Mouse (Mus musculus) ES-E14 (cell line): ENCODE results near the gene Ipo4. TPM values are rescaled to one million over a fixed set of nuclear protein-coding genes. Genes with fewer than 3 reads are reported as not detected.
A peak's percentile ranks its signal among the peaks of the same experiment; 100 is the strongest.

Experiments used
- DNase-seq: peaks from one replicate; pipeline ENCODE4 v3.0.0-alpha.2; 2013; ENCODE audit warnings: low read depth, low spot score
- H3K27ac ChIP-seq: 2 replicates; pipeline ENCODE4 v1.5.1; 2012; ENCODE audit warnings: low read depth, mild to moderate bottlenecking, low read length, moderate library complexity, mixed read lengths; ENCODE audit not compliant: poor library complexity, insufficient read depth, severe bottlenecking
- H3K36me3 ChIP-seq: 2 replicates; pipeline ENCODE4 v1.6.1; 2012; ENCODE audit warnings: mild to moderate bottlenecking, low read length, moderate library complexity, mixed read lengths; ENCODE audit not compliant: control insufficient read depth, poor library complexity, insufficient read depth, severe bottlenecking
- H3K4me1 ChIP-seq, 2 experiments: fragments of 150-350 bp in 1 of 2; sonication (generic) in 1 of 2; 2 replicates each; pipeline ENCODE4 v1.6.1; 2012; ENCODE audit warnings: low read length in 2 of 2, mild to moderate bottlenecking in 1 of 2, mixed read lengths in 1 of 2; ENCODE audit not compliant: control insufficient read depth in 2 of 2, insufficient read depth in 2 of 2, poor library complexity in 1 of 2
- H3K4me3 ChIP-seq, 2 experiments: fragments of 150-350 bp in 1 of 2; sonication (generic) in 1 of 2; 2 replicates each; pipeline ENCODE4 v1.5.1; 2012; ENCODE audit warnings: low read length in 2 of 2, low read depth in 1 of 2, mild to moderate bottlenecking in 1 of 2, mixed read lengths in 1 of 2; ENCODE audit not compliant: insufficient read depth in 1 of 2, poor library complexity in 1 of 2, severe bottlenecking in 1 of 2
- H3K9ac ChIP-seq: 2 replicates; pipeline ENCODE4 v1.6.1; 2012; ENCODE audit warnings: low read depth, mild to moderate bottlenecking, low read length, mixed read lengths; ENCODE audit not compliant: poor library complexity, insufficient read depth, severe bottlenecking
- H3K9me3 ChIP-seq: fragments of 150-350 bp; sonication (generic); 2 replicates; pipeline ENCODE4 v1.6.1; 2012; ENCODE audit warnings: low read depth, mild to moderate bottlenecking, low read length; ENCODE audit not compliant: control insufficient read depth, insufficient read depth
- CHD2 ChIP-seq: IDR thresholded peaks from 2 replicates; pipeline ENCODE4 v1.6.1; 2014; ENCODE audit warnings: mild to moderate bottlenecking, low read depth, low read length, inconsistent platforms
- HCFC1 ChIP-seq: IDR thresholded peaks from 2 replicates; pipeline ENCODE4 v1.6.1; 2012; ENCODE audit warnings: low read length, inconsistent platforms, borderline replicate concordance; ENCODE audit not compliant: insufficient read depth
- MAFK ChIP-seq: IDR thresholded peaks from 2 replicates; pipeline ENCODE4 v1.6.1; 2014; ENCODE audit warnings: mild to moderate bottlenecking, low read depth, low read length, inconsistent platforms; ENCODE audit not compliant: insufficient read depth
- ZC3H11A ChIP-seq: IDR thresholded peaks from 2 replicates; pipeline ENCODE4 v1.6.1; 2012; ENCODE audit warnings: low read depth, mild to moderate bottlenecking, inconsistent platforms, low read length, borderline replicate concordance
- ZNF384 ChIP-seq: IDR thresholded peaks from 2 replicates; pipeline ENCODE4 v1.6.1; 2012; ENCODE audit warnings: low read depth, low read length, inconsistent platforms
- in situ Hi-C, 2 experiments: fragments of 600-800 bp; cut with MboI; formaldehyde crosslinking; loops; one replicate each; pipeline ENCODE4 v1.15.1; 2025; ENCODE audit warnings: low sequenced_read_pairs in 2 of 2, inconsistent platforms in 1 of 2; ENCODE audit not compliant: unreplicated experiment in 2 of 2
- total RNA-seq: library from RNA; depleted of rRNA; stranded (reverse); fragments of 300-350 nt; gene quantifications from 2 replicates; pipeline ENCODE4 v1.2.3, GENCODE M21; 2012

Gene Ipo4
- total RNA-seq, 1 experiment, result 62.9 TPM

GRCm38 (mm10) chr14:55590748-55591330 is 44.9 kb downstream of the Ipo4 start, which contains the start of gene Psme2:
Psme2 (minus strand) TSS chr14:55591113.
- peak within 1 kb of the TSS; percentile 81 to 86 for H3K4me3 ChIP-seq

GRCm38 (mm10) chr14:55589771-55590448 is 45.8 kb downstream of the Ipo4 start:
- Histone ChIP-seq H3K9me3 (no peaks in the 10 kb centered on the region), H3K4me1 (peaks cover 3% of the 10 kb centered on the region in 2 experiments; a peak in 2 of 4 replicates), H3K36me3 (peaks cover 3% of the 10 kb centered on the region; the same call in 1 of the 2 replicates), H3K4me3 (peak overlapping the region; percentile 81 to 86; a peak in 3 of 4 replicates), H3K9ac (no peak overlapping the region), H3K27ac (no peak overlapping the region)
- TF ChIP-seq ZNF384, result no peak
- no peak for TF ChIP-seq ZC3H11A
- no peak for TF ChIP-seq MAFK
- no peak for TF ChIP-seq HCFC1
- TF ChIP-seq CHD2, result no peak
- no peak for DNase-seq
- in situ Hi-C loops, result loop anchor here in 1 of 2 experiments (5.0 kb wide), 1 partner anchor 48 kb away; the partner anchor contains the start of gene Pck2

More at GRCm38 (mm10) chr14:55590748-55591330, 44.9 kb downstream of the Ipo4 start, which contains the start of gene Psme2:
- Histone ChIP-seq H3K4me1 (peaks cover 0 to 3% of the 10 kb centered on the region in 2 experiments; a peak in 1 of 4 replicates), H3K27ac (peak within 1 kb of the TSS; percentile 75), H3K36me3 (peaks cover 11% of the 10 kb centered on the region; the same call in 1 of the 2 replicates), H3K9ac (peak within 1 kb of the TSS; percentile 85), H3K9me3 (no peaks in the 10 kb centered on the region)
- TF ChIP-seq HCFC1 (no peak), ZNF384 (no peak), CHD2 (no peak), ZC3H11A (no peak), MAFK (no peak)
- in situ Hi-C loops, result loop anchor here in 1 of 2 experiments (5.0 kb wide), 1 partner anchor 49 kb away; the partner anchor contains the start of gene Pck2
- DNase-seq, result peak; percentile 97

- in situ Hi-C loops, result no loop called here
- Histone ChIP-seq H3K4me1 (peaks cover 3 to 5% of the 10 kb centered on the region in 2 experiments; a peak in 2 of 4 replicates), H3K9me3 (no peaks in the 10 kb centered on the region), H3K27ac (no peak overlapping the region), H3K4me3 (no peak overlapping the region), H3K36me3 (peaks cover 2% of the 10 kb centered on the region; the same call in 1 of the 2 replicates), H3K9ac (no peak overlapping the region)
- TF ChIP-seq HCFC1, result no peak
- no peak for TF ChIP-seq ZNF384
- no peak for TF ChIP-seq ZC3H11A
- no peak for TF ChIP-seq MAFK
- no peak for TF ChIP-seq CHD2
- DNase-seq, result no peak
These were observed 46.5 kb downstream of the Ipo4 start for GRCm38 (mm10) chr14:55589271-55589670.

- in situ Hi-C loops, result no loop called here
- no peak overlapping the region for H3K27ac ChIP-seq
- peaks cover 0 to 11% of the 10 kb centered on the region in 2 experiments; a peak in 2 of 4 replicates for H3K4me1 ChIP-seq
- H3K9ac ChIP-seq, result no peak overlapping the region
- H3K36me3 ChIP-seq, result peaks cover 3% of the 10 kb centered on the region; the same call in 1 of the 2 replicates
- TF ChIP-seq MAFK, result peak; percentile 30; the same call in 1 of the 2 replicates
- TF ChIP-seq ZNF384, result no peak
- TF ChIP-seq HCFC1, result no peak
- H3K9me3 ChIP-seq, result no peaks in the 10 kb centered on the region
- no peak for DNase-seq
- no peak overlapping the region for H3K4me3 ChIP-seq
These were observed 49.6 kb downstream of the Ipo4 start for GRCm38 (mm10) chr14:55586149-55586548.
